Mouse (Mus musculus): Measurements from ENCODE around the gene Hnrnpll. TPM values are rescaled to one million over a fixed set of nuclear protein-coding genes. Genes with fewer than 3 reads are reported as not detected.
A peak's percentile ranks its signal among the peaks of the same experiment; 100 is the strongest.
"Not testable (repeated sequence)": the region's sequence is repeated elsewhere in the genome, so short reads cannot be mapped to it uniquely, and the experiment has no call there.

Gene Hnrnpll
- total and polyA plus RNA-seq, 2 experiments from 2014 or later, result 40.0 to 41.8 TPM

DNA sequence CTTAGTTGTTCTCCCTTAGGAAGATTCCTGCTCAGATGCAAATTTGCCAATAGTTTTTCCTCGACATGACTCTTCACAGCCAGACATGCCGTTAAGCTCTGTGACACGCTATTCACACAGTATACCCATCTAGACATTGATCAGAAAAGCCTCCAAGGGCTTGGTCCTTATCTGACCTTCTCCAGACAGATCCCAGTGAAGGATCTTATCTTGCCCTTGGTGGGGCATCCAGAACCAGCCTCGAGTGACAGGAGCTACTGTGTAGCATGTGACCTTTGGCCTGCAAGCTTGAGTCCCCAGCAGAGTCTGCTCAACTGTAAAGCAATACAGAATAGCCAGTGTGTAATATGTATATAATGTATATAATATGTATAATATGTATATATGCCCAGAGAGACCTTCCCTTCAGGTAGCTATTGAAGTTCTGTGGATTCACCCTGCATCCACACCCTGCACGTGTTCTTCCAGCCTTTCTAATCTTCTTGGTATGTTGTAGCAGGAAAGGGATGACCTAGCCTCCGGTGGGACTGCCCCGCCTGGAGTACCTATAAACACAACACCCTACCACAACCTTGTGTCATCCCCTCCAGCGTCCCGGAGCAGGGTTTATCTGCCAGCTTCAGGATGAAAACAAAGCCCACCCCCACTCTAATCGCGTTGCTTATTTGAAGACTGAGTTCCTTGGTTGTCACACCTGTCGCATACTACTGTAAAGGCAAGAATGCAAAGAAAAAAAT, 43.7 kb downstream of the Hnrnpll start:
- no peak overlapping the region for H3K27ac ChIP-seq
- 68% methylated on average over 12 of the region's 12 CpGs for WGBS
- no peak overlapping the region for H3K9ac ChIP-seq (replicated peaks; ENCODE audit: low read length)
- no peak for ATAC-seq
- no peak overlapping the region for H3K4me3 ChIP-seq (ENCODE audit: low read length)
- no peaks in the 10 kb centered on the region for H3K27me3 ChIP-seq (ENCODE audit: insufficient read depth, low read length)
- DNase-seq (ENCODE audit: low spot score), result no peak
- H3K4me1 ChIP-seq (ENCODE audit: insufficient read depth, low read length), result no peaks in the 10 kb centered on the region
- no peaks in the 10 kb centered on the region for H3K36me3 ChIP-seq (ENCODE audit: insufficient read depth, low read length)
- no peaks in the 10 kb centered on the region for H3K9me3 ChIP-seq (ENCODE audit: low read length)
- no peak for TF ChIP-seq CTCF (IDR thresholded peaks at IDR 0.05; ENCODE audit: low read depth)
- H3K4me2 ChIP-seq (ENCODE audit: low read depth, low read length), result no peak overlapping the region

DNA sequence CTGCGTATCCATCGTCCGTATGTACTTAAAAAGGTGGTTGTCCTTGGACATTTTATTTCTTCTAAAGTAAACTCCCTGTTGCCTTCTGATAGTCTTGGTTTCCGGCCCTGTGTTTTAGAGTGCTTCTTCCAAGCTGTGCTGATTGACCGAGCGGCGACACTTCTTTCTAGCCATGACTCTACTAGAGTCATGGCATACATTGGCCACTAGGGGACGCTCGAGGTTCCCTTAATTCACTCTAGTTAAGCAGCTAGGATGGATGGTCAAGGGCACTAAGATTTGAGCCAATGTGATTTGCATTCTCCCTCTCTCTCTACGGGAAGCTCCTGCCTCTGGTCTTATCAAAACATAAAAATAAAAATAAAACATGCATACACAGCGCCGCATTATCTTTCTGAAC, 44.7 kb downstream of the Hnrnpll start:
- TF ChIP-seq CTCF (IDR thresholded peaks at IDR 0.05; ENCODE audit: low read depth), result peak; percentile 84
- Histone ChIP-seq H3K4me1 (ENCODE audit: insufficient read depth, low read length) (no peaks in the 10 kb centered on the region), H3K4me2 (ENCODE audit: low read depth, low read length) (no peak overlapping the region), H3K27me3 (ENCODE audit: insufficient read depth, low read length) (no peaks in the 10 kb centered on the region), H3K9me3 (ENCODE audit: low read length) (no peaks in the 10 kb centered on the region), H3K9ac (replicated peaks; ENCODE audit: low read length) (no peak overlapping the region), H3K27ac (no peak overlapping the region), H3K4me3 (ENCODE audit: low read length) (no peak overlapping the region), H3K36me3 (ENCODE audit: insufficient read depth, low read length) (no peaks in the 10 kb centered on the region)
- ATAC-seq, result no peak
- 51% methylated on average over 12 of the region's 12 CpGs for WGBS
- peak; percentile 76 for DNase-seq (ENCODE audit: low spot score)

DNA sequence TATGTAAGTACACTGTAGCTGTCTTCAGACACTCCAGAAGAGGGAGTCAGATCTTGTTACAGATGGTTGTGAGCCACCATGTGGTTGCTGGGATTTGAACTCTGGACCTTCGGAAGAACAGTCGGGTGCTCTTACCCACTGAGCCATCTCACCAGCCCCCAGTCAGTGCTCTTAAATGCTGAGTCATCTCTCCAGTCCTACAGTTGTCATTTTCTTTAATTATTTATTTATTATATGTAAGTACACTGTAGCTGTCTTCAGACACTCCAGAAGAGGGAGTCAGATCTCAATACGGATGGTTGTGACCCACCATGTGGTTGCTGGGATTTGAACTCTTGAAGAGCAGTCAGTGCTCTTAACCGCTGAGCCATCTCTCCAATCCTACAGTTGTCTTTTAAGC, 45.7 kb downstream of the Hnrnpll start:
- not testable (repeated sequence) for H3K4me1 ChIP-seq (ENCODE audit: insufficient read depth, low read length); H3K36me3 ChIP-seq (ENCODE audit: insufficient read depth, low read length); H3K27ac ChIP-seq; H3K4me2 ChIP-seq (ENCODE audit: low read depth, low read length); H3K9me3 ChIP-seq (ENCODE audit: low read length); ATAC-seq; H3K9ac ChIP-seq (replicated peaks; ENCODE audit: low read length); H3K4me3 ChIP-seq (ENCODE audit: low read length); DNase-seq (ENCODE audit: low spot score); H3K27me3 ChIP-seq (ENCODE audit: insufficient read depth, low read length)
- 96% methylated on average over 4 of the region's 4 CpGs for WGBS

DNA sequence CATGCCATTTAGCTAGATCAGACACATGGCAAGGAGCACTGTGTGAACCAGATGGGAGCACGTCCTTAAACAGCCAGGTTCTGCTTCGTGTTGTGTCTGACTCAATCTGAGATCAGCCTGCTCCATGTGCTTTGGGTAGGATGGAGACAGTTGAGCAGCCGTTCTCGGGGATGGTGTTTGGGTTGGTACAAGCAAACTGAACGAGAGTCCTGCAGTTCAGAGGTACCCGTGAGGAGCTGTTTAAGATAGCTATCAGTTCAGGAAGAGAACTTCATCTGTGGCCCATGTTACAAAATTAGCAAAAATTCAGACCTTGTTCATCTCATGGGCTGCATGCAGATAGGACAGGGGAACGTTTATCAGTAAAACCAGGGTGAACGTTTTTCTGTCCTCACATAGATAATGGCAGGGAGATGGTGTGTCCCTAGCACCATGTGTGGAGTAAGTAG, 47.7 kb downstream of the Hnrnpll start:
- H3K36me3 ChIP-seq (ENCODE audit: insufficient read depth, low read length), result no peaks in the 10 kb centered on the region
- ATAC-seq (no peak), DNase-seq (ENCODE audit: low spot score) (no peak)
- WGBS, result 87% methylated on average over 8 of the region's 8 CpGs
- no peaks in the 10 kb centered on the region for H3K4me1 ChIP-seq (ENCODE audit: insufficient read depth, low read length)
- H3K27me3 ChIP-seq (ENCODE audit: insufficient read depth, low read length), result no peaks in the 10 kb centered on the region
- H3K27ac ChIP-seq, result no peak overlapping the region
- H3K9me3 ChIP-seq (ENCODE audit: low read length), result no peaks in the 10 kb centered on the region
- H3K4me2 ChIP-seq (ENCODE audit: low read depth, low read length), result no peak overlapping the region
- H3K9ac ChIP-seq (replicated peaks; ENCODE audit: low read length), result no peak overlapping the region
- TF ChIP-seq CTCF (IDR thresholded peaks at IDR 0.05; ENCODE audit: low read depth), result no peak
- H3K4me3 ChIP-seq (ENCODE audit: low read length), result no peak overlapping the region

DNA sequence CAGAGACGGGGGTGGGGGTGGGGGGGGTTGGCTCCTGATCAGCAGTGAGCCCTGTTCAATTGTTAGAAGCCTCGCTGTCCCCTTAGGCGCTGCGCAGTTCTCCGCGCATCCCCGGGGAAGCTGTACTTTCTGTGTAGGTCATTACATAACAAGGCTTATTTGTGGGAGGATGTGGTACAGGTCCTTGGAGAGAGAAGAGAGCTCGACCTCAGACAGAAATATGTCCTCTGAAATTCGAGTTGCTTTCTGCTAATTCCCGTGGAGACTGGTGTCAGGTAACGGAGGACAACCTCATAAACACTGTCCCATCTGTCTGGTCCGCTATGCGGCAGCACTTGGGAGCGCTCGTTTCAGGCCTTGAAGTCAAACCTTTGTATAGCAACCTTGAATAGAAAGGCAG, 52.2 kb downstream of the Hnrnpll start:
- no peak overlapping the region for H3K9ac ChIP-seq (replicated peaks; ENCODE audit: low read length)
- no peak overlapping the region for H3K4me3 ChIP-seq (ENCODE audit: low read length)
- no peaks in the 10 kb centered on the region for H3K36me3 ChIP-seq (ENCODE audit: insufficient read depth, low read length)
- H3K4me1 ChIP-seq (ENCODE audit: insufficient read depth, low read length), result peaks cover 5% of the 10 kb centered on the region; the same call in 1 of the 2 replicates
- H3K27me3 ChIP-seq (ENCODE audit: insufficient read depth, low read length), result no peaks in the 10 kb centered on the region
- ATAC-seq, result no peak
- no peak for DNase-seq (ENCODE audit: low spot score)
- H3K27ac ChIP-seq, result no peak overlapping the region
- H3K9me3 ChIP-seq (ENCODE audit: low read length), result no peaks in the 10 kb centered on the region
- no peak overlapping the region for H3K4me2 ChIP-seq (ENCODE audit: low read depth, low read length)
- no peak for TF ChIP-seq CTCF (IDR thresholded peaks at IDR 0.05; ENCODE audit: low read depth)
- 32% methylated on average over 15 of the region's 15 CpGs for WGBS

DNA sequence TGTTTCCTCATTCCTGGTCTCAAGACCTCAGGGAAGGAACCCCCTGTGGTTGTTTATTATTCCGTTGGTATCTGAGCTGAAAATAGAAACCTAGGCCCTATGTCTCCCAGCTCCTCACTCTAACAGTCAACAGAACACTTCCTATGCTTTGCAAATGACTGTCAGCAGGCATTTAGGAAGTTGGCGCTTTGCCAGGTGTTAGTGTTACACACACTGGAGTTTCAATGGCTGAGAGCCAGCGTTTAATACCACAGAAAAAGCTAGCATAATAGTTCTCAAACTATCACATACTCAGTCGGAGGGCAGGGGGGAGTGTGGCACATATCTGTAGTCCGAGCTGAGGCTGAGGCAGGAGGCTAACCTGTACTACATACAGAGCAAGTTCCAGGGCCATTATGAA, 53.3 kb downstream of the Hnrnpll start:
- H3K9me3 ChIP-seq (ENCODE audit: low read length), result no peaks in the 10 kb centered on the region
- no peak overlapping the region for H3K4me3 ChIP-seq (ENCODE audit: low read length)
- H3K4me2 ChIP-seq (ENCODE audit: low read depth, low read length), result no peak overlapping the region
- peaks cover 5% of the 10 kb centered on the region; the same call in 1 of the 2 replicates for H3K4me1 ChIP-seq (ENCODE audit: insufficient read depth, low read length)
- TF ChIP-seq CTCF (IDR thresholded peaks at IDR 0.05; ENCODE audit: low read depth), result no peak
- DNase-seq (ENCODE audit: low spot score) (peak; percentile 88), ATAC-seq (no peak)
- WGBS, result 19% methylated on average over 5 of the region's 5 CpGs
- H3K27me3 ChIP-seq (ENCODE audit: insufficient read depth, low read length), result no peaks in the 10 kb centered on the region
- H3K36me3 ChIP-seq (ENCODE audit: insufficient read depth, low read length), result no peaks in the 10 kb centered on the region
- H3K27ac ChIP-seq, result peak overlapping the region; percentile 49; the same call in 1 of the 2 replicates
- H3K9ac ChIP-seq (replicated peaks; ENCODE audit: low read length), result no peak overlapping the region

Data from hindbrain, postnatal 0 days (tissue).